Mouse (Mus musculus): Measurements from ENCODE around the gene Thoc5. TPM values are rescaled to one million over a fixed set of nuclear protein-coding genes. Genes with fewer than 3 reads are reported as not detected.

Gene Thoc5
- polyA plus RNA-seq, 1 experiment from 2014 or later = 66.9 TPM

DNA sequence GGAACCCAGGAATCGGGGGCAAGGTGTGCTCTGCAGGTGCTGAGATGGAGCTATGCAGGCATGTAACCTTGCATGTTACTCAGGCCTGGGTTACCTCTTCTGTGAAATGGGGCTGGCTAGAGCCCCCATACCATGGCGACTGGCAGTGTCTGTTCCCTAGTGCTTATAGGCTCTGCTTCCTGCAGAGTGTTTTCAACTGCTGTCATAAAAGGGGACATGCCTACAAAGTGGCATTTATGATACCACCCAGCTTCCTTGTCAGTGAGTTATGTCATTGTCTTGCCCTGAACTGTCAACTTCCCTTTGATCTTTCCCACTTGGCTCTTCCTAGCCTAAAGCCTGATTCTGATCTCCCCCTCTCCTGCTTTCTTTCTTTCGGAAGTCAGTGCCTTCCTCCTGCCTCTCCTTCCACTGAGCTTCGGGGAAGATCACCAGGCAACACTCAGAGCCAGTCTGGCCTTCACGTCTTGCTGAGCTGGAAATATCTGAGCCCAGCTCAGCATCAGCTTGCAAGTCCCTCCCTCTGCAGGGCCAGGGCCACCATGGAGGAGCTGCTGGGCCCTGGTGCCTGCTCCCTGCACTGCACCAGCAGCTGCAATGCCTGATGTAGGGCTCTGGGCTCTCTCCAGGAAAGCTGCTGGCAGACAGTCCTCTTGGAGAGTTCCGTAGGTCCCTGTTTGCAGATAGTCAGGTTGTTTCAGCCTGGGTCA lies 68.1 kb downstream of the Thoc5 start:
- ATAC-seq (ENCODE audit: low FRiP score, low TSS enrichment) (no peak), DNase-seq (no peak)
- H3K9me3 ChIP-seq (ENCODE audit: control insufficient read depth, low read length) = no peaks in the 10 kb centered on the region
- H3K27ac ChIP-seq (replicated peaks; ENCODE audit: low read depth, low read length) = no peak overlapping the region
- 56% methylated on average over 6 of the region's 6 CpGs for WGBS
- H3K9ac ChIP-seq (replicated peaks; ENCODE audit: low read length) = no peak overlapping the region
- H3K27me3 ChIP-seq (ENCODE audit: control insufficient read depth, insufficient read depth, low read length) = no peaks in the 10 kb centered on the region
- H3K36me3 ChIP-seq (ENCODE audit: control insufficient read depth, insufficient read depth, low read length) = no peaks in the 10 kb centered on the region
- H3K4me2 ChIP-seq (ENCODE audit: low read length) = no peak overlapping the region
- no peaks in the 10 kb centered on the region for H3K4me1 ChIP-seq (ENCODE audit: control insufficient read depth, insufficient read depth, low read length)
- no peak overlapping the region for H3K4me3 ChIP-seq (replicated peaks; ENCODE audit: low read depth, low read length)

GRCm38 (mm10) chr11:4966325-4966724 lies 71.2 kb downstream of the Thoc5 start:
- no peak for DNase-seq
- no peaks in the 10 kb centered on the region for H3K9me3 ChIP-seq (ENCODE audit: control insufficient read depth, low read length)
- no peaks in the 10 kb centered on the region for H3K36me3 ChIP-seq (ENCODE audit: control insufficient read depth, insufficient read depth, low read length)
- H3K27ac ChIP-seq (replicated peaks; ENCODE audit: low read depth, low read length) = no peak overlapping the region
- H3K4me3 ChIP-seq (replicated peaks; ENCODE audit: low read depth, low read length) = no peak overlapping the region
- no peaks in the 10 kb centered on the region for H3K27me3 ChIP-seq (ENCODE audit: control insufficient read depth, insufficient read depth, low read length)
- ATAC-seq (ENCODE audit: low FRiP score, low TSS enrichment) = no peak
- H3K4me1 ChIP-seq (ENCODE audit: control insufficient read depth, insufficient read depth, low read length) = no peaks in the 10 kb centered on the region
- WGBS = 41% methylated on average over 2 of the region's 2 CpGs
- H3K9ac ChIP-seq (replicated peaks; ENCODE audit: low read length) = no peak overlapping the region
- H3K4me2 ChIP-seq (ENCODE audit: low read length) = no peak overlapping the region

DNA sequence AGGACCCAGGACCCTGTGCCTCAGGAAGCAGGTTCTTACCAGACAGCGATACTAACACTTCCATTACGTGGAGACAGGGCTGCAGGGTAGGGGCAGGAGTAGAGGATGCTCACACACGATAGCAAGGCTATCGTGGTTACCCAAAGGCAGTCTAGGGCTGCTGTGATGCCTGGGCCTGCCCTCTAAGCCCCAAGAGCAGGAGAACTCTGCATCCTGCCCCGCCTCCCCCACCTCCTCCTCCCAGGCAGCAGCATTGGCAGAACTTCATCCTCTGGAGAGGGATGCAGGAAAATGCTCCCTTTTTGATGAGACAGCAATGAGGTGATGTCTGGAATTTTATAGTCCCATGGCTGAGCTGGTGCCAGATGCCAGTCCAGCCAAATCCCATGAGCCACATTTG lies 71.8 kb downstream of the Thoc5 start:
- Histone ChIP-seq H3K4me3 (replicated peaks; ENCODE audit: low read depth, low read length) (no peak overlapping the region), H3K36me3 (ENCODE audit: control insufficient read depth, insufficient read depth, low read length) (no peaks in the 10 kb centered on the region), H3K27me3 (ENCODE audit: control insufficient read depth, insufficient read depth, low read length) (no peaks in the 10 kb centered on the region), H3K9ac (replicated peaks; ENCODE audit: low read length) (no peak overlapping the region), H3K9me3 (ENCODE audit: control insufficient read depth, low read length) (no peaks in the 10 kb centered on the region), H3K27ac (replicated peaks; ENCODE audit: low read depth, low read length) (no peak overlapping the region), H3K4me2 (ENCODE audit: low read length) (no peak overlapping the region), H3K4me1 (ENCODE audit: control insufficient read depth, insufficient read depth, low read length) (no peaks in the 10 kb centered on the region)
- WGBS = 62% methylated on average over 5 of the region's 5 CpGs
- ATAC-seq (ENCODE audit: low FRiP score, low TSS enrichment) (no peak), DNase-seq (no peak)

GRCm38 (mm10) chr11:4967549-4967948 lies 72.4 kb downstream of the Thoc5 start:
- H3K4me1 ChIP-seq (ENCODE audit: control insufficient read depth, insufficient read depth, low read length) = no peaks in the 10 kb centered on the region
- ATAC-seq (ENCODE audit: low FRiP score, low TSS enrichment) = no peak
- no peak overlapping the region for H3K27ac ChIP-seq (replicated peaks; ENCODE audit: low read depth, low read length)
- H3K4me3 ChIP-seq (replicated peaks; ENCODE audit: low read depth, low read length) = no peak overlapping the region
- WGBS = 57% methylated on average over 2 of the region's 2 CpGs
- DNase-seq = no peak
- no peaks in the 10 kb centered on the region for H3K9me3 ChIP-seq (ENCODE audit: control insufficient read depth, low read length)
- no peaks in the 10 kb centered on the region for H3K36me3 ChIP-seq (ENCODE audit: control insufficient read depth, insufficient read depth, low read length)
- no peak overlapping the region for H3K4me2 ChIP-seq (ENCODE audit: low read length)
- no peak overlapping the region for H3K9ac ChIP-seq (replicated peaks; ENCODE audit: low read length)
- no peaks in the 10 kb centered on the region for H3K27me3 ChIP-seq (ENCODE audit: control insufficient read depth, insufficient read depth, low read length)

- H3K4me2 ChIP-seq (ENCODE audit: low read length) = no peak overlapping the region
- no peak overlapping the region; the same call in 1 of the 2 replicates for H3K9ac ChIP-seq (replicated peaks; ENCODE audit: low read length)
- no peaks in the 10 kb centered on the region for H3K27me3 ChIP-seq (ENCODE audit: control insufficient read depth, insufficient read depth, low read length)
- ATAC-seq (ENCODE audit: low FRiP score, low TSS enrichment) = no peak
- DNase-seq = no peak
- no peaks in the 10 kb centered on the region for H3K36me3 ChIP-seq (ENCODE audit: control insufficient read depth, insufficient read depth, low read length)
- H3K27ac ChIP-seq (replicated peaks; ENCODE audit: low read depth, low read length) = no peak overlapping the region
- H3K4me3 ChIP-seq (replicated peaks; ENCODE audit: low read depth, low read length) = no peak overlapping the region
- no peaks in the 10 kb centered on the region for H3K9me3 ChIP-seq (ENCODE audit: control insufficient read depth, low read length)
- H3K4me1 ChIP-seq (ENCODE audit: control insufficient read depth, insufficient read depth, low read length) = no peaks in the 10 kb centered on the region
- WGBS = 87% methylated on average over 10 of the region's 10 CpGs
Observed at GRCm38 (mm10) chr11:4968376-4968775, 73.3 kb downstream of the Thoc5 start.

DNA sequence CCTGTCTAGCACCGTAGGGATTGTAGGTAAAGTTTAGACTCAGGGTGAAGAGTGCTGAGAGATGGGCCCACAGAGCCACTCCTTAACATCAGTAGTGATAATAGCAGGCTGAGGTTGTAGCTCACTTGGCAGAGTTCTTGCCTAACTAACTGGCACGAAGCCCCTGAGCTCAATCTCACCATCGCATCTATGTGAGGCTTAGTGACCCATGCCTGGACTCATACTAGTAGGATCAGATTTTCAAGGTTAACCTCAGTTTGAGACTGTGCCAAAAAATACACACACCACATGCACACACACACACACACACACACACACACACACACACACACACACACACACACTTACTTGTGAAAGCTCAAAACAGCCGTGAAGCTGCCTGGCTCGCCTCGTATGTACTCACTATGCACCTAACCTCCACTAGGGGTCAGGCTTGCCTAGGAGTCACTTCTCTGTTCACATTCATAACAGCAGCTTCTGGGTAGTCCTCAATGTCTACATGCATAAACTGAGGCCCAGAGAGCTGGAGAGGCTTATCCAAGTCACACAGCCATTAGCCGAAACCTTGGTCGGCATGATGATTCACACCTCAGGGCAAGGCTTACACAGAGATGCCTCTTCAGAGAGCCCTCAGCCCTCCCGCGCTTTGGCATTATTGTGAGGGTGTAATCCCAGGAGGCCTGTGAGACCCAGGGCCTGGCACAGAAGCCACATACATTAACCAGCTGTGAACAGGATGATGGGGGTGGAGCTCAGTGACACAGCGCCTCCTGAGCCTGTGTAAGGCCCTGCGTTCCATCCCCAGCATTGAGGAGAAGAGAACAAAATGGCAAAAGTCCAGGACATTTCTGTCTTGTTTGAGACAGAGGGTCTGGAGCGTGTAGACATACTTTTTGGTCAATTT lies 78.1 kb downstream of the Thoc5 start:
- no peak overlapping the region for H3K4me2 ChIP-seq (ENCODE audit: low read length)
- ATAC-seq (ENCODE audit: low FRiP score, low TSS enrichment) = no peak
- no peaks in the 10 kb centered on the region for H3K9me3 ChIP-seq (ENCODE audit: control insufficient read depth, low read length)
- H3K9ac ChIP-seq (replicated peaks; ENCODE audit: low read length) = no peak overlapping the region
- no peak overlapping the region for H3K27ac ChIP-seq (replicated peaks; ENCODE audit: low read depth, low read length)
- DNase-seq = peak; percentile 82
- H3K36me3 ChIP-seq (ENCODE audit: control insufficient read depth, insufficient read depth, low read length) = no peaks in the 10 kb centered on the region
- H3K4me1 ChIP-seq (ENCODE audit: control insufficient read depth, insufficient read depth, low read length) = no peaks in the 10 kb centered on the region
- H3K4me3 ChIP-seq (replicated peaks; ENCODE audit: low read depth, low read length) = no peak overlapping the region
- 60% methylated on average over 13 of the region's 13 CpGs for WGBS
- no peaks in the 10 kb centered on the region for H3K27me3 ChIP-seq (ENCODE audit: control insufficient read depth, insufficient read depth, low read length)

DNA sequence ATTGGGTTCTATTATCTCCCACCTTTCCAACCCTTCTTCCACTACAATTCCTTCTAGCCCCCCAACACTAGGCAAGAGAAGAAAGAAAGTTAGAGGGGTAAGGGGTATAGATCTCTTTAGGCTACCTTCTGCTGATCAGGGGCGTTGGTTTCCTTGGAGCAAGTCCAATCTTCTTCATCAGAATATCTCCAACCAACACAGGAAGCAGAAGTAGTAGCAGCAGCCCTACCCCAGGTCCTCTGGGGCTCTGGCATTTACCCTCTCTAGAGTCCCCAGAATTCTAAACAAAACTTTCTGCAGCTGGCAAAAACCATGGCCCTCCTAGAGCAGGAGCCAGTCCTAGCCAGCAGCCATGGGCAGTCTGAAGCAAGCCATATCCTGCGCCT lies 78.7 kb downstream of the Thoc5 start:
- no peak for ATAC-seq (ENCODE audit: low FRiP score, low TSS enrichment)
- no peak for DNase-seq
- no peak overlapping the region for H3K27ac ChIP-seq (replicated peaks; ENCODE audit: low read depth, low read length)
- H3K4me1 ChIP-seq (ENCODE audit: control insufficient read depth, insufficient read depth, low read length) = no peaks in the 10 kb centered on the region
- no peak overlapping the region for H3K4me3 ChIP-seq (replicated peaks; ENCODE audit: low read depth, low read length)
- no peak overlapping the region for H3K4me2 ChIP-seq (ENCODE audit: low read length)
- H3K36me3 ChIP-seq (ENCODE audit: control insufficient read depth, insufficient read depth, low read length) = no peaks in the 10 kb centered on the region
- H3K9me3 ChIP-seq (ENCODE audit: control insufficient read depth, low read length) = no peaks in the 10 kb centered on the region
- no peak overlapping the region for H3K9ac ChIP-seq (replicated peaks; ENCODE audit: low read length)
- H3K27me3 ChIP-seq (ENCODE audit: control insufficient read depth, insufficient read depth, low read length) = no peaks in the 10 kb centered on the region
- WGBS = 94% methylated on average over 2 of the region's 2 CpGs

DNA sequence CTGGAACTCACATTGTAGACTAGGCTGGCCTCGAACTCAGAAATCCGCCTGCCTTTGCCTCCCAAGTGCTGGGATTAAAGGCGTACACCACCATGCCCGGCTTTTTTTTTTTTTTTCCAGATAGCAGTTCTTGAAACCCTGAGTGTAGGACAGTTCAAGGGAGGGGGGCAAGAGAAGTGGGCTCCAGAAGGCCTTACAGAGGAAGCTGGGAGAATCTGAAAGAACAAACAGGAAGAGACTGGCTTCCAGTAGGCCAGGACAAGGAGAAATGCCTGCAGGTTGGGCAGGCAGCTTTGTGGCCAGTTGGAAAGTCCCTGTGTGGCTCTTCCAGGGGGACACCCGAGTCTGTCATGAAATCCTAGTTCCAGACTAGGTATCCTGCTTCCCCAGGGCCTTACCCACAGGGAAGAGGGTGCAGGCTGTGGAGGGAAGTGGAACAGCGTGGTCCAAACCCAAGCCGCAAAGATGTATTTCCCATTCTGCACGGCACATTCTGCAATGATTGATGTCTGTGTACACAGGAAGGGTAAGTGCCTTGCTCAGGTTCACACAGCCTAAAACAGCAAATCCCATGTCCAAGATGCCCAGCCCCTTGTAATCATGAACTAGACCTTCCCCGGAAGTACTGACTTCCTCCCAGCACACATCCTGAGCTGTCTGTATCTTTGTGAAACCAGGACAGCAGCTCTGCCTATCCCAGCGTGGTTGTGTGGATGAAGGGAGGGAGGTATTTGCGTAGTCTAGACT lies 79.4 kb downstream of the Thoc5 start:
- no peak overlapping the region for H3K27ac ChIP-seq (replicated peaks; ENCODE audit: low read depth, low read length)
- no peak overlapping the region for H3K4me3 ChIP-seq (replicated peaks; ENCODE audit: low read depth, low read length)
- no peaks in the 10 kb centered on the region for H3K36me3 ChIP-seq (ENCODE audit: control insufficient read depth, insufficient read depth, low read length)
- ATAC-seq (ENCODE audit: low FRiP score, low TSS enrichment) = no peak
- H3K9ac ChIP-seq (replicated peaks; ENCODE audit: low read length) = no peak overlapping the region
- WGBS = 86% methylated on average over 11 of the region's 11 CpGs
- H3K4me1 ChIP-seq (ENCODE audit: control insufficient read depth, insufficient read depth, low read length) = no peaks in the 10 kb centered on the region
- no peak for DNase-seq
- H3K9me3 ChIP-seq (ENCODE audit: control insufficient read depth, low read length) = no peaks in the 10 kb centered on the region
- no peaks in the 10 kb centered on the region for H3K27me3 ChIP-seq (ENCODE audit: control insufficient read depth, insufficient read depth, low read length)
- no peak overlapping the region for H3K4me2 ChIP-seq (ENCODE audit: low read length)

Measured in midbrain, embryonic 14.5 days (tissue).